Comparison of ENCODE assay signal across 17 mouse cellular contexts in the genomic region with DNA sequence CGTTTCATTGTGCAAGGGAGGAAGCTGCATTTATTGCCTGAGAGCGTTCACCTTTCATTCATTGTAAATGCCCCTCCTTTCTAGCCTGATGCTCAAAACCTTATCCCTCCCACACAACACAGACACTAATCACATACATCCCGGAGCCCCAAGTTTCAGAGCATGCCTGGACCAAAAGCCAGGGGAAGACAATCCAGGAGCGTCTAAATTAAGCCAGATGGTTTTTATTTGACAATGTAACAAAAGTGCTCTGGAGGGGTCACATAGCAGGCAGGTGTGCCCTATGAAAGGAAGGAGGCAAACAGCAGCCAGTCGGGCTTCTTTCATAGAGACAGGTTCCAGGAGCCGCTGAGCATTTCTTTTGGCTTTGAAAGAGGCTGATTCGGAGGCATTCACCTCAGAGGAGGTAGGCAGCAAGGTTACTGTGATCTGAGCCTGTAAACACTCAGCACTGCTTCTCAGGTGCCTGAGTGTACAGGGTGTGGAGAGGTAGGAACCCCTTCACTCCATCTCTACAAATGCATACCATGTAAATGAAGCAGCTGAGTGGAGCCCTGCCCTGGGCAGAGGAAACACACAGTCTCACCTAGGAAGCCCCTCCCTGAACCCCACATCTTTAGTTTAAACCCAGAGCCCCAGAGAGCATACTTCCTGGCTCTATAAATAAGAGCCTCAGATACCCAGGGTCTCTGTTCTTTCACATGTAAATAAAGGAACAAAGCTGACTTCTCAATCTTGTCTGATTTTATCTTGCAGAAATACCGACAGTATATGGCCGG.
DNase-seq lines count a peak whose midpoint lies in the region; ATAC-seq and TF ChIP-seq lines count a peak whose summit lies in the region.
"Had no signal": no experiment of that assay in that cellular context is flagged by ENCODE, and none has a peak within 500 bp of the region (broad histone marks: within the 10 kb centered on the region; RNA-seq: fewer than 3 reads in every experiment).

No protein-coding gene starts in this region.

- TF ChIP-seq POLR2A in spleen, adult 2 months (IDR thresholded peaks at IDR 0.05; ENCODE audit: low read depth, low read length): no peak

- no peak overlapping the region for H3K9ac ChIP-seq in ES-E14 (ENCODE audit: insufficient read depth, low read depth, low read length, poor library complexity, severe bottlenecking)
- H3K9ac ChIP-seq in lung, postnatal 0 days (replicated peaks; ENCODE audit: low read depth): no peak overlapping the region
- H3K9ac ChIP-seq in intestine, embryonic 16.5 days (ENCODE audit: low read depth, low read length): no peak overlapping the region
- H3K9ac ChIP-seq: limb, embryonic 12.5 days; midbrain, embryonic 15.5 days; stomach, embryonic 15.5 days had no signal

- peak overlapping the region; percentile 42; the same call in 1 of the 2 replicates for H3K4me3 ChIP-seq in spleen, adult 2 months (ENCODE audit: extremely low read depth, insufficient read depth, insufficient read length)
- H3K4me3 ChIP-seq in ES-E14 (ENCODE audit: insufficient read depth in 1 of 2, low read depth in 1 of 2, low read length in 2 of 2, poor library complexity in 1 of 2, severe bottlenecking in 1 of 2): no peak overlapping the region
- H3K4me3 ChIP-seq in lung, postnatal 0 days (ENCODE audit: low read depth, low read length): no peak overlapping the region
- H3K4me3 ChIP-seq in intestine, embryonic 16.5 days (ENCODE audit: low read length): no peak overlapping the region
- H3K4me3 ChIP-seq: limb, embryonic 12.5 days; midbrain, embryonic 15.5 days; stomach, embryonic 15.5 days had no signal

- H3K9me3 ChIP-seq in ES-E14 (ENCODE audit: control insufficient read depth, insufficient read depth, low read depth, low read length): no peaks in the 10 kb centered on the region
- H3K9me3 ChIP-seq in lung, postnatal 0 days (ENCODE audit: low read length): no peaks in the 10 kb centered on the region
- H3K9me3 ChIP-seq in intestine, embryonic 16.5 days (ENCODE audit: control insufficient read depth, low read length): no peaks in the 10 kb centered on the region
- H3K9me3 ChIP-seq: limb, embryonic 12.5 days; midbrain, embryonic 15.5 days; stomach, embryonic 15.5 days had no signal

- no peaks in the 10 kb centered on the region for H3K36me3 ChIP-seq in spleen, adult 2 months (ENCODE audit: control insufficient read depth, insufficient read depth, low read length)
- no peaks in the 10 kb centered on the region for H3K36me3 ChIP-seq in ES-E14 (ENCODE audit: control insufficient read depth, insufficient read depth, low read length, poor library complexity, severe bottlenecking)
- H3K36me3 ChIP-seq in lung, postnatal 0 days (ENCODE audit: insufficient read depth, low read length): no peaks in the 10 kb centered on the region
- H3K36me3 ChIP-seq in intestine, embryonic 16.5 days (ENCODE audit: control insufficient read depth, insufficient read depth, low read length): no peaks in the 10 kb centered on the region
- H3K36me3 ChIP-seq: limb, embryonic 12.5 days; midbrain, embryonic 15.5 days; stomach, embryonic 15.5 days had no signal

- TF ChIP-seq CTCF in spleen, adult 2 months (IDR thresholded peaks at IDR 0.05; ENCODE audit: extremely low read depth, insufficient read depth, insufficient read length, insufficient replicate concordance): no peak
- no peak for TF ChIP-seq CTCF in lung, postnatal 0 days (IDR thresholded peaks at IDR 0.05)

- in situ Hi-C loops in ES-E14 (cut with MboI; ENCODE audit: low sequenced_read_pairs in 2 of 2, unreplicated experiment in 2 of 2): no loop called here

- TF ChIP-seq EP300 in lung, postnatal 0 days (IDR thresholded peaks at IDR 0.05): peak; percentile 70

- 48% methylated on average over 9 of the region's 9 CpGs for WGBS in spleen, adult 2 months
- WGBS in lung, postnatal 0 days: 42% methylated on average over 9 of the region's 9 CpGs
- WGBS in intestine, embryonic 16.5 days: 48% methylated on average over 9 of the region's 9 CpGs

- H3K4me2 ChIP-seq in lung, postnatal 0 days (replicated peaks; ENCODE audit: low read depth, low read length): no peak overlapping the region
- H3K4me2 ChIP-seq in intestine, embryonic 16.5 days (ENCODE audit: low read depth, low read length): no peak overlapping the region
- H3K4me2 ChIP-seq: limb, embryonic 12.5 days; midbrain, embryonic 15.5 days; stomach, embryonic 15.5 days had no signal

- H3K27me3 ChIP-seq in spleen, adult 2 months (ENCODE audit: control insufficient read depth, insufficient read depth, low read length): no peaks in the 10 kb centered on the region
- no peaks in the 10 kb centered on the region for H3K27me3 ChIP-seq in lung, postnatal 0 days (replicated peaks; ENCODE audit: insufficient read depth, low read length)
- no peaks in the 10 kb centered on the region for H3K27me3 ChIP-seq in intestine, embryonic 16.5 days (replicated peaks; ENCODE audit: control insufficient read depth, insufficient read depth, low read length)
- H3K27me3 ChIP-seq: limb, embryonic 12.5 days; midbrain, embryonic 15.5 days; stomach, embryonic 15.5 days had no signal

- peaks cover 17% of the 10 kb centered on the region for H3K4me1 ChIP-seq in spleen, adult 2 months (ENCODE audit: control insufficient read depth, insufficient read depth, insufficient read length)
- H3K4me1 ChIP-seq in ES-E14 (ENCODE audit: control insufficient read depth in 2 of 2, insufficient read depth in 2 of 2, low read length in 2 of 2, poor library complexity in 1 of 2): peaks cover 6 to 12% of the 10 kb centered on the region in 2 experiments; a peak in 3 of 4 replicates
- no peaks in the 10 kb centered on the region for H3K4me1 ChIP-seq in lung, postnatal 0 days (ENCODE audit: insufficient read depth, low read depth, low read length)
- H3K4me1 ChIP-seq in intestine, embryonic 16.5 days (ENCODE audit: control insufficient read depth, insufficient read depth, low read length): peaks cover 4% of the 10 kb centered on the region; the same call in 1 of the 2 replicates

- peak overlapping the region; percentile 83 for H3K27ac ChIP-seq in spleen, adult 2 months (ENCODE audit: insufficient read depth, low read length)
- peak overlapping the region; percentile 55; the same call in 1 of the 2 replicates for H3K27ac ChIP-seq in ES-E14 (ENCODE audit: insufficient read depth, low read depth, low read length, poor library complexity, severe bottlenecking)
- peak overlapping the region; percentile 49 for H3K27ac ChIP-seq in lung, postnatal 0 days (ENCODE audit: low read length)
- no peak overlapping the region for H3K27ac ChIP-seq in intestine, embryonic 16.5 days (ENCODE audit: low read length)
- H3K27ac ChIP-seq: kidney, postnatal 0 days; limb, embryonic 12.5 days; macrophage; midbrain, embryonic 15.5 days; stomach, embryonic 15.5 days had no signal

- DNase-seq in spleen, adult 2 months (ENCODE audit: low read depth in 1 of 2, low spot score in 2 of 2): peak in 1 of 2 experiments; percentile 59
- no peak for DNase-seq in spleen, adult 12 weeks (ENCODE audit: low spot score)
- DNase-seq in ES-E14 (ENCODE audit: low read depth, low spot score): no peak
- peak; percentile 77 for DNase-seq in lung, postnatal 0 days (ENCODE audit: low spot score)
- peak; percentile 62 for DNase-seq in thymus, postnatal 14 days
- DNase-seq in adrenal gland, adult 2 months: no peak
- DNase-seq in frontal cortex, postnatal 10 days (ENCODE audit: low spot score in 2 of 2): no peak
- DNase-seq: cerebellum, postnatal 14 days; heart, adult 18-20 months; heart, postnatal 10 days; right cerebral cortex, postnatal 14 days had no signal

- ATAC-seq in lung, postnatal 0 days: peak; percentile 97
- no peak for ATAC-seq in intestine, embryonic 16.5 days
- ATAC-seq: midbrain, embryonic 15.5 days had no signal

TF ChIP-seq in ES-E14, 5 proteins besides CTCF, POLR2A, EP300 and RAD21:
- TF ChIP-seq CHD2 (IDR thresholded peaks at IDR 0.05; ENCODE audit: low read depth, low read length): no peak
- no peak for TF ChIP-seq MAFK (IDR thresholded peaks at IDR 0.05; ENCODE audit: insufficient read depth, low read depth, low read length)
- TF ChIP-seq ZC3H11A (IDR thresholded peaks at IDR 0.05; ENCODE audit: borderline replicate concordance, low read depth, low read length): no peak
- TF ChIP-seq HCFC1 (IDR thresholded peaks at IDR 0.05; ENCODE audit: borderline replicate concordance, insufficient read depth, low read length): no peak
- TF ChIP-seq ZNF384 (IDR thresholded peaks at IDR 0.05; ENCODE audit: low read depth, low read length): no peak

Comparison
In these comparisons a context has a peak if more than half of its experiments do, and no peak if none do; other contexts are left out.
1. DNase-seq: peak in lung, postnatal 0 days (single experiment) and thymus, postnatal 14 days (single experiment); none in spleen, adult 12 weeks (single experiment), ES-E14 (single experiment), adrenal gland, adult 2 months (single experiment) and frontal cortex, postnatal 10 days (0 of 2).